Mouse (Mus musculus) layer of hippocampus, adult 9-11 months (tissue): ENCODE results near the gene Parva.

Experiments
- DNase-seq: peaks from one replicate; pipeline ENCODE4 v3.0.0; 2022

Gene Parva

GRCm38 (mm10) chr7:112426811-112427210 is 494 bp upstream of the Parva start:
- DNase-seq, result no peak

- DNase-seq, result peak; percentile 18
Observed at GRCm38 (mm10) chr7:112428158-112428535, 842 bp downstream of the Parva start.

- no peak for DNase-seq
Observed at GRCm38 (mm10) chr7:112439846-112440245, 12.5 kb downstream of the Parva start.

GRCm38 (mm10) chr7:112444152-112444984 is 17.1 kb downstream of the Parva start:
- DNase-seq, result no peak

GRCm38 (mm10) chr7:112444985-112445367 is 17.7 kb downstream of the Parva start:
- no peak for DNase-seq

GRCm38 (mm10) chr7:112446498-112446897 is 19.2 kb downstream of the Parva start:
- DNase-seq, result no peak

- DNase-seq, result no peak
Observed at GRCm38 (mm10) chr7:112449954-112450700, 22.8 kb downstream of the Parva start.

- no peak for DNase-seq
Observed at GRCm38 (mm10) chr7:112452471-112452870, 25.2 kb downstream of the Parva start.

- no peak for DNase-seq
Observed at GRCm38 (mm10) chr7:112453805-112454214, 26.5 kb downstream of the Parva start.

- DNase-seq, result no peak
Observed at GRCm38 (mm10) chr7:112454380-112454779, 27.1 kb downstream of the Parva start.

GRCm38 (mm10) chr7:112454951-112455350 is 27.6 kb downstream of the Parva start:
- no peak for DNase-seq

GRCm38 (mm10) chr7:112455566-112456110 is 28.3 kb downstream of the Parva start:
- DNase-seq, result no peak

GRCm38 (mm10) chr7:112457373-112457772 is 30.1 kb downstream of the Parva start:
- DNase-seq, result no peak

- DNase-seq, result no peak
Observed at GRCm38 (mm10) chr7:112457920-112458319, 30.6 kb downstream of the Parva start.

GRCm38 (mm10) chr7:112458440-112458839 is 31.1 kb downstream of the Parva start:
- no peak for DNase-seq

- no peak for DNase-seq
Observed at GRCm38 (mm10) chr7:112463074-112463473, 35.8 kb downstream of the Parva start.

GRCm38 (mm10) chr7:112465920-112466319 is 38.6 kb downstream of the Parva start:
- no peak for DNase-seq

- no peak for DNase-seq
Observed at GRCm38 (mm10) chr7:112466786-112467185, 39.5 kb downstream of the Parva start.

GRCm38 (mm10) chr7:112467687-112468111 is 40.4 kb downstream of the Parva start:
- DNase-seq, result no peak

GRCm38 (mm10) chr7:112469817-112470216 is 42.5 kb downstream of the Parva start:
- DNase-seq, result peak; percentile 56

- no peak for DNase-seq
Observed at GRCm38 (mm10) chr7:112471316-112471715, 44.0 kb downstream of the Parva start.

GRCm38 (mm10) chr7:112472024-112472707 is 44.9 kb downstream of the Parva start:
- no peak for DNase-seq

GRCm38 (mm10) chr7:112472708-112473281 is 45.5 kb downstream of the Parva start:
- no peak for DNase-seq
